Mouse (Mus musculus) B cell, adult 2 months (primary cell): ENCODE measurements around the gene Gm14295.
"Not testable (repeated sequence)": the region's sequence is repeated elsewhere in the genome, so short reads cannot be mapped to it uniquely, and the experiment has no call there.

Source experiments
- DNase-seq, 2 experiments: peaks; one replicate each; pipeline ENCODE4 v3.0.0; 2022

Gm14295 gene

GRCm38 (mm10) chr2:176798312-176798711 lies at the start of gene Gm14295:
TSS of gene Gm14295 (plus strand) at chr2:176798612.
- not testable (repeated sequence) for DNase-seq

- DNase-seq = not testable (repeated sequence)
These were observed 373 bp downstream of the Gm14295 start for GRCm38 (mm10) chr2:176798785-176799184.

GRCm38 (mm10) chr2:176830840-176831239 lies 32.4 kb downstream of the Gm14295 start, which contains the start of gene Gm14408:
TSS of gene Gm14408 (plus strand) at chr2:176831140.
- not testable (repeated sequence) for DNase-seq
